Mouse (Mus musculus) naive thymus-derived CD4-positive, alpha-beta T cell, adult 2 months (primary cell): Measurements from ENCODE around the gene Klc1.

Experiments used
- DNase-seq: peaks from one replicate; pipeline ENCODE4 v3.0.0-alpha.2; 2011; ENCODE audit warnings: low read depth

The Klc1 gene

DNA sequence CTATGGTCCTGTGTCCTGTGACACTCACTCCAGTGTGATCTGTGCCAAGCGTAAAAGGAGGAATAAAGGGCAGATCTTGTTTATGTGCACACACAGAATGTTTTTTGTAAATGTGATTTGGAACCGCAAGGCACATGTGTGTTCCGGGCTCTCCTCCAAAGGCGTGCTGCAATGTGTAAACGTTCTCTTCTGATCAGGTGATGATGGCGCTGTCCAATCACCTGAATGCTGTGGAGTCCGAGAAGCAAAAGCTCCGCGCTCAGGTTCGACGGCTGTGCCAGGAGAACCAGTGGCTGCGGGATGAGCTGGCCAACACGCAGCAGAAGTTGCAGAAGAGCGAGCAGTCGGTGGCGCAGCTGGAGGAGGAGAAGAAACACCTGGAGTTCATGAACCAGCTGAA lies 15.5 kb downstream of the Klc1 start:
- no peak for DNase-seq

DNA sequence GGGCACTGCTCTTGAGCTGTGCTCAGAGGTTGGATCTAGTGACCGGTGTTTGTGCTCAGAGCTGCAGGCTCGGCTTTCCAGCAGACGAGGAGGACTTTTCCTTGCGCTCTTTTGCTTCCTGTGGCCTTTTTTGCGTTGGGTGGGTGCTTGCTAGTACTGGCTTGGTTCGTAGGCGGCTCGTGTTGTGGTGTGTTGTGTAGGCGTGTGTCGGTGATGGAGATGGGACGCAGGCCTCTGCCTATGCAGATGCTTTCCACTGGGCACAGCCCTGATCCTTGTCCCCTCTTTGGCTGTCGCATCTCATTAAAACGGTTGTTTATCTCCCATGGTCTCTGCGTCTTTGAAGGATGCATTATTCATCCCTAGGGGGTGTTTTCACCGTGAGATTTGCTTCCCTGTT lies 16.2 kb downstream of the Klc1 start:
- DNase-seq, result no peak

GRCm38 (mm10) chr12:111777919-111778318 lies 19.3 kb downstream of the Klc1 start:
- no peak for DNase-seq

- DNase-seq, result no peak
Measured at GRCm38 (mm10) chr12:111779544-111779943, 20.9 kb downstream of the Klc1 start.

DNA sequence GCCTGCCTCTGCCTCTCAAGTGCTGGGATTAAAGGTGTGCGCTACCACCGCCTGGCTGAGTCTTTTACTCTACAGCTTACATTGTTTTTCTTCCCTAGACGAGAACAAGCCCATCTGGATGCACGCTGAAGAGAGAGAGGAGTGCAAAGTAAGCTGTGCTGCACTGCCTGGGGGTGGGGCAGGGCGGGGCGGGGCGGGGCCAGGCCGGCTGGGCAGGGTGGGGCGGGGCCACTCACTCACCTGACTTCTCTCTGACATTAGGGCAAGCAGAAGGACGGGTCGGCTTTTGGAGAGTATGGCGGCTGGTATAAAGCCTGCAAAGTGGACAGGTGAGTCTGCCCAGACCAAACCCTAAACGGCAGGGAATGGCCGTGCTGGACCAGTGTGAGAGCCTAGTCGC lies 26.5 kb downstream of the Klc1 start:
- DNase-seq, result no peak

DNA sequence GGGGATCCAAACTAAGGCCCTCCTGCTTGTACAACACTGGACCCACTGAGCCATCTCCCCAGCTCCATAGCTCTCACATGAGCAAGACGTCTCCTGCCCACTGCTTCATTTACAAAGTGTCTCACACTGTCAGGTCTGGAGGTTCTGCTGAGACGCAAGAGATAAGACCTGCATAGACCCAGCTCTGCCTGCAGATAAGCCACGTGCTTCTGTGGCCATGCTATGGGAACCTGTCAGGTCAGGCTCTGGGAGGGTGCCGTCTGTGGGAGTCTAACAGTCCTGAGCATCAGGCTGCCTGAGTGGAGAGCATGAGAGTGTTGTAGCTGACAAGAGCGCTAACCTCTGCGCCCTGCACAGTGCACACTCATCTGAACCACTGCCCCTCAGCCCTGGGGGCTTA lies 28.4 kb downstream of the Klc1 start:
- DNase-seq, result no peak

- DNase-seq, result no peak
Measured at GRCm38 (mm10) chr12:111790090-111790489, 31.4 kb downstream of the Klc1 start.

GRCm38 (mm10) chr12:111790631-111791030 lies 32.0 kb downstream of the Klc1 start:
- no peak for DNase-seq

DNA sequence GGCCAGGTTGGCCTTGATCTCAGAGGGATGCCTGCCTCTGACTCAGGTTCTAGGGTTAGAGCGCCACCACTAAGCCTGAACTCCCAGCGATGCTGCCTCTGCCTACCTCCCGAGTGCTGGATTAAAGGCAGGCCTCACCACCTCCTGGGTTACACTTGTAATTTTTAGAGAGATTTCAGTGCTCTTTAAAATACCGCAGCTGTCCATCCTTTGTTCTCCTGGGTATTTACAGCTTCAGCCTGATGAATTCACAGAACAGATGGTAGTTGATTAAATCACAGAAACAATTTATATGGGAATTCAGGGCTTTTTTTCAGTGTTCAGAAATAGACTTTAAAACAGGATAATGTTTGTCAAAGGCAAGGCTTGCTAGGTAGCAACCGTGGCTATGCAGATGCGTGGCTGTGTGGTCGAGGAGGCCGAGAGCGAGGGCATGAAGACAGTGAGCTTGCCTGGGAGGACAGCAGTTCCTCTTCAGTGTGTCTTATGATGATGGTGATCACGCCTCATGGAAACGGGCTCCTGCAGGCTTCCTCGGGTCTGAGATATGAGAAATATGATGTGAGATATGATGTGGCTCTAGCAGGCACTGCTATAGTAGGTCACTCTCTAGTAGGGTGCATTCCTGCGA lies 32.9 kb downstream of the Klc1 start:
- no peak for DNase-seq

DNA sequence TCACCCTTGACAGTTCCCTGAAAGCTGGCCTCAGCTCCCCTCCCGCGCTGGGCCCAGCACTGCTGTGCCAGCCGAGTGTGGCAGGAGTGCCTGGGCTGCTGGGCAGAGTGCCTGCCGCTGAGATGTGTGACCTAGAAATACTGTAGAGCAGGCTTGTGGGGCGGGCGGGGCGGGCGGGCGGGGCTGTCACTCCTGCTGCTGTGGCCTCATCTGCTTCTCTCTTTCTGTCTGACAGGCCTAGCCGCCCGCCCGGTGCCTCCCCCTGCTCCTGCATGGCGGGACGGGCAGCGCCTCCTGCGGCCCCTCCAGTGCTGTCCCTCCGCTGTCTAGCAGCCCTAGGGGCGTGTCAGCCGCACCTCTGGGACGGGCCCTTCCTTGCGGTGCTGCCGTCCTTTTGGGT lies 35.5 kb downstream of the Klc1 start:
- DNase-seq, result no peak

DNA sequence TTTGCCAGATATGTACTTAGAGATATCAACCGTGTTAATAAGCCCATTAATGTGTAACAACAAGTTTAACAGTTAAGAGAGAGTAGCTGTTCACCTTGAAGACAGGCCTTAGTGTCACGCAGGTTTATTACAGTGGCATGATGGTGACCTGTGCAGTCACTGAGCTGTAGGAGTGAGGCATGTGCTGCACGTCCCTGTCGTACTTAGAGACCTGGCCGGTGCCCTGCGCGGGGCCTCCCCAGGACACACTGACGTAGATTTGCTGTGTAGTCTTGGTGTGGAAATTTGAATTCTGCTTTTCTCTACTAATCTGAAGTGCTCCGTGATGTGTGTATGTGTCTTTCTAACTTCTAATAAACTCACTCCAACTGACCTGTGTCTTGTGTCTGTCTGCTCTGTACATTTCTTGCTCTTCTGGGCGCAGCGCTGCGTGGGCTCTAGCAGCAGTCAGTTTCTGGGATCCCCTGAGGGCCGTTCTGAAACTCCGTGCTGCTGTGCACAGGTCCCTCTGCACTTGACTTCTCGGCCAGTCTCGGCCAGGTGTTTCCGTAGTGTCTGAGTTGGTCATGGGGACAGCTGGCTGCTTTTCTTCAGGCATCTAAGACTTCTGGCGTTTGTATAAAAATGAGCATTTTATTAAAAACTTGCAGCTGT lies 36.0 kb downstream of the Klc1 start:
- DNase-seq, result no peak

DNA sequence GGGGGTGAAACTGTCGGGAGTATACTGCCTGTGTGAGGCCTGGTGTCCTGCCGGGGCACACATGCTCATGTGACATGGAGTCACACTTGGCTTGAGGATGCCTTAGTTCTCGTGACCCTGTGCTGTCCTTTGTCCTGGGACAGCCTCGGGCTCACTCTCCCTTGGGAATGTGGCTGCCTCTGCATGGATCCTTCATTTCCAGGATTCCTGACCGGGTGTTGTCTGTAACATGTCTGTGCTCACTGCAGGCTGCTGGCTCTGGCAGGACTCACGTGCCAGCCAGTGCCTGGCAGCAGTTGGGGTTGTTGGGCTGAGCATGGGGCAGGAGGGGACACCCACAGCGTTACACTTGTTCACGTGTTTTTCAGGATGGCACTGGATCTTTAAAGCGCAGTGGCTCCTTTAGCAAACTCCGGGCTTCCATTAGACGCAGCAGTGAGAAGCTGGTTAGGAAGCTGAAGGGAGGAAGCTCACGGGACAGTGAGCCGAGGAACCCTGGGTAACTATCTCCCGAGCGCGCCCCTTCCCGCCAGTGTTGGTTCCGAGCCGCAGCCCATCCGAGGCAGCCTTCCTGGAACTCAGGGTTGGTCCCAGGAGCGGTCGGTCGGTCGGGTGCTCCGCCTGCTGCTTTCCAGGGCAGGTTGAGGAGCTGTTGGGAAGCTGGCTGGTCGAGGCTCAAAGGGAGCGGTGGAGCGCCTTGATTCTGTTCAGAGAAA lies 36.7 kb downstream of the Klc1 start:
- no peak for DNase-seq

- DNase-seq, result no peak
Measured at GRCm38 (mm10) chr12:111797251-111797650, 38.6 kb downstream of the Klc1 start.

- no peak for DNase-seq
Measured at GRCm38 (mm10) chr12:111798493-111798892, 39.8 kb downstream of the Klc1 start.

DNA sequence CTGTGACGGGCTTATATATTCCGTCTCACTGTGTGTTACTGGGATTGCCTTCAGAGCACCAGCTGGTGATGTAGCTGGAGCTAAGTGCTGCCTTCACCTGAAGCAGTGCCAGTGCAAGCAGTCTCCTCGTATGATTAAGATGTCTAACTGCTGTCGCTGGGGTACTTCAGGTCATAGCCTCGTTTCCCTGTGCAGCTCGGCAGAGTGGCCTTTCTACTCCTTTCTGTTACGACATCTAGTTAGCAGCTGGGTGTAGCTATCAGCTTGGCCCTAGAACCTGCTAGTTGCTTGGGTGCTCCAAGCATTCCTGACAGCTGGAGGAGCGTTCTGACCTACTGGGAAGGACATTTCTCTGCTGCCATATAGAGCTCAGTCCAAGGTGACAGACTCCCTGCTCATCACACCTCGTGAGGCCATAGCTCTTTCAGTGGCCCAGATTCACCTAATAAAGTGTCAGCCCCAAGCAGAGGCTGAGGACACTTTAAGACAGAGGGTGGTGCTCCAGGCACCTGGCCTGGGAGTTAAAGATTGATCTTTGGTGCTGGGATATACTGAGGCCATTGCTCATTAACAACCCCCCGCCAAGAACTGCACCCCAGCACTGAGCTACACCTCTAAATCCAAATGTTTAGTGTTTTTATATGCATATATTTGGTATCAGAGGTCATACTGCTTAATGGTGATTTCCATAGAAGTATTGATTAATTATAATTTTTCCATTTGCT lies 42.0 kb downstream of the Klc1 start:
- no peak for DNase-seq

DNA sequence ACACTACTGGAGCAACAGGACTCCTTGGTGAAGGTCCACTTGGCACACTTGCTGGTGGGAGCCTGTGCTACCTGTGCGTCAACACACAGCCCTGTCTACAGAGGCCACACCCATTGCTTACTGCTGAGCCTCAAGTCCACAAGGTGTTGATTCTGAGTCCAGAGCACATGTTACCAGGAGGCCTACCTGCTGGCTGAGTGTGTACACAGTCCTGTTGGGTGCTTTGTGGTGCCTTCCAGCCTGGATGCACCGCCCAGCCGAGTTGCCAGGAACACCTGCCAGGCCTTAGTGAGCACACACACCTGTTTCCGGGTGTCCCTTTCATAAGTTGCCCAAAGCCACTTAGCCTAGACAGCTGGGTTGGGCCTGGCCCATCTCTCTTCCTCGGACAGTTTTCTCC lies 44.9 kb downstream of the Klc1 start:
- no peak for DNase-seq

DNA sequence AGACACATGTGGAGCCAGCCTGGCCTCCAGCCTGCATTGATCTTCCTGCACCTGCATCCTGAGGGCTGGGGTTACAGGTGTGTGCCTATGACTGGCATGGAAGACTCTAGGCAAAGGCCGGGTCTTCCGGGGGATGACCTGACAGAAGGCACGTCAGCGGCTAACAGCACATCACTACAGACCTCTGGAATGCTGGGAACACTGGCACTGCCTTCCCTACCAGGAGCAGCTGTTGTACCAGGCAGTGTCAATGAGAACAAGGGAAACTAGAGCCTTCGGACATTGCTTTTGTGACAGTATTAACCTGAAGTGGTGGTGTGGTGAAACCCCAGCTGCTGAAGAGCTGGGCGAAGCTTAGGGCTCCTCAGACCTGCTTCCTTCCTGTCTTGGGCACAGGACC lies 50.1 kb downstream of the Klc1 start:
- DNase-seq, result no peak

- peak; percentile 82 for DNase-seq
Measured at GRCm38 (mm10) chr12:111809762-111810161, 51.1 kb downstream of the Klc1 start.

- peak; percentile 24 for DNase-seq
Measured at GRCm38 (mm10) chr12:111812075-111812474, 53.4 kb downstream of the Klc1 start.

DNA sequence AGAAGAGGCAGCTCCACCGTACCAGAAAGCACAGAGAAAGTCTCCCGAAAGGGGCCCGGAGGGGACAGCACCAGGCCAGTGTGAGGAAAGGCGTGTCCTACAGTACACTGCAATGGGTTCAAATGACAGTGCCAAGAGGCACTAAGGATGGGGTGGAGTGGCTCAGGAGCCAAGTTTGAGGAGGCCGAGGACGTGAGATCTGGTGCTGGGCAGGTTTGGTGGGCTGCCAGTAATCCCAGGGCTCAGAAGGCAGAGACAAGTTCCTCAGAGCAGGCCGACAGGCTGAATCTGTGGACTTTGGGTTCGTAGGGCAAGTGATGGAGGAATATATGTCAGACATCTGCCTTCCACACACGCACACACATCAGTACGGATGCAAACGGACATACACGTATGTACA lies 54.0 kb downstream of the Klc1 start:
- DNase-seq, result peak; percentile 34

DNA sequence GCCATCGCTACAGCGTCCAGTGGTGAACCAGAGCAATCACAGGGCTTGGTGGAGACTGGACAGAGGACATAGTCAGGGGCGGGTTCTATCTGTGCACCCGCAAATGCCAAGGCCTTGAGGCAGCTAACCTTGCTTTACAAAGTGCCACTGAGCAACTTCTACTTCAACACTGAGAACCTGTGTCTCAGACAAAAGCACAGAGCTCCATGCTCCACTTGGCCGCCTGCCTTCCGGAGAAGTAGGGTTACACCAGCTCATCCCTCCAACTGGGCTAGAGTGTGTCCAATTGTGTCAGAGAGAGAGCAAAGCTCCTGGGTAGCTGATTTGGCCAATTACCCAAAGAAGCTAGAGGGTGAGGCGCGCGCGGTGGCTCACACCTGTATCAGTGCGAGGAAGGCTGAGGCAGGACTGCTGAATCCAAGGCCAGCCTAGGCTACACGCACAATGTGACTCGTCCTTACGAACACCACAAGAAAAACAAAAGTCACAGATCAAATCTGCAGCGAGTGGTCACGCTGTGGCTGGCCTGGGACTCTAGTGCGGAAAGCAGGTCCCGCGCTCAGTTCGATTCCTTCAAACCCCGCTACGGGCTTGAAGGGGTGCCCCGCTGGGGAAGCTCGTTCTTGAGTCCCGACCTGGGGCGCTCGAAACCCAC lies 54.6 kb downstream of the Klc1 start:
- no peak for DNase-seq
